Mouse (Mus musculus): ENCODE measurements around the gene Pgam5.

Pgam5 gene

GRCm38 (mm10) chr5:110269141-110270101 is at the start of gene Pgam5:
TSS of gene Pgam5 (minus strand) at chr5:110269913.
- peak; percentile 91 for DNase-seq (ENCODE audit: low spot score)

- DNase-seq (ENCODE audit: low spot score) = no peak
Observed at GRCm38 (mm10) chr5:110313127-110313526, 43.4 kb upstream of the Pgam5 start.

- no peak for DNase-seq (ENCODE audit: low spot score)
Observed at GRCm38 (mm10) chr5:110308861-110309260, 39.1 kb upstream of the Pgam5 start.

- DNase-seq (ENCODE audit: low spot score) = no peak
Observed at GRCm38 (mm10) chr5:110300591-110300990, 30.9 kb upstream of the Pgam5 start.

- no peak for DNase-seq (ENCODE audit: low spot score)
Observed at GRCm38 (mm10) chr5:110296637-110297036, 26.9 kb upstream of the Pgam5 start.

GRCm38 (mm10) chr5:110291649-110292048 is 21.9 kb upstream of the Pgam5 start:
- DNase-seq (ENCODE audit: low spot score) = no peak

- DNase-seq (ENCODE audit: low spot score) = no peak
Observed at GRCm38 (mm10) chr5:110287084-110287475, 17.4 kb upstream of the Pgam5 start.

GRCm38 (mm10) chr5:110286446-110287083 is 16.9 kb upstream of the Pgam5 start:
- DNase-seq (ENCODE audit: low spot score) = no peak

GRCm38 (mm10) chr5:110285770-110286445 is 16.2 kb upstream of the Pgam5 start, which contains the start of the genes Pxmp2 and Pole:
TSS of gene Pxmp2 (minus strand) at chr5:110286186.
TSS of gene Pole (plus strand) at chr5:110286306.
- DNase-seq (ENCODE audit: low spot score) = peak; percentile 93

- no peak for DNase-seq (ENCODE audit: low spot score)
Observed at GRCm38 (mm10) chr5:110285156-110285555, 15.4 kb upstream of the Pgam5 start.

- peak; percentile 63 for DNase-seq (ENCODE audit: low spot score)
Observed at GRCm38 (mm10) chr5:110284536-110284935, 14.8 kb upstream of the Pgam5 start.

GRCm38 (mm10) chr5:110281984-110282383 is 12.3 kb upstream of the Pgam5 start:
- DNase-seq (ENCODE audit: low spot score) = no peak

GRCm38 (mm10) chr5:110276910-110277309 is 7.2 kb upstream of the Pgam5 start:
- DNase-seq (ENCODE audit: low spot score) = no peak

- DNase-seq (ENCODE audit: low spot score) = no peak
Observed at GRCm38 (mm10) chr5:110276391-110276790, 6.7 kb upstream of the Pgam5 start.

- DNase-seq (ENCODE audit: low spot score) = no peak
Observed at GRCm38 (mm10) chr5:110274846-110275245, 5.1 kb upstream of the Pgam5 start.

- no peak for DNase-seq (ENCODE audit: low spot score)
Observed at GRCm38 (mm10) chr5:110274147-110274546, 4.4 kb upstream of the Pgam5 start.

- no peak for DNase-seq (ENCODE audit: low spot score)
Observed at GRCm38 (mm10) chr5:110270242-110270641, 529 bp upstream of the Pgam5 start.

- no peak for DNase-seq (ENCODE audit: low spot score)
Observed at GRCm38 (mm10) chr5:110266941-110267340, 2.8 kb downstream of the Pgam5 start.

GRCm38 (mm10) chr5:110244091-110244490 is 25.6 kb downstream of the Pgam5 start:
- DNase-seq (ENCODE audit: low spot score) = peak; percentile 53

- DNase-seq (ENCODE audit: low spot score) = no peak
Observed at GRCm38 (mm10) chr5:110232346-110232745, 37.4 kb downstream of the Pgam5 start.

- DNase-seq (ENCODE audit: low spot score) = no peak
Observed at GRCm38 (mm10) chr5:110231638-110232037, 38.1 kb downstream of the Pgam5 start.

GRCm38 (mm10) chr5:110230780-110231461 is 38.8 kb downstream of the Pgam5 start, which contains the start of gene Ankle2:
TSS of gene Ankle2 (plus strand) at chr5:110231004.
- peak; percentile 93 for DNase-seq (ENCODE audit: low spot score)
